Mouse (Mus musculus) heart, embryonic 11.5 days (tissue): ENCODE data around the gene Prss33. TPM values are rescaled to one million over a fixed set of nuclear protein-coding genes. Genes with fewer than 3 reads are reported as not detected.

Experiments
- ATAC-seq: fragments of 200-750 bp; cut with Nextera tagmentation; replicated peaks from 2 replicates; pipeline ENCODE4 v1.8.0; 2017; ENCODE audit warnings: moderate library complexity; ENCODE audit not compliant: insufficient number of reproducible peaks, low FRiP score, low TSS enrichment
- H3K27ac ChIP-seq: fragments of 300-500 bp; sonication (generic); 2 replicates; pipeline ENCODE4 v1.5.1; 2014; ENCODE audit warnings: mild to moderate bottlenecking, low read depth, low read length
- H3K27me3 ChIP-seq: fragments of 300-500 bp; sonication (generic); 2 replicates; pipeline ENCODE4 v1.6.1; 2014; ENCODE audit warnings: mild to moderate bottlenecking, low read length, mixed read lengths; ENCODE audit not compliant: control insufficient read depth, insufficient read depth
- H3K36me3 ChIP-seq: fragments of 300-500 bp; sonication (generic); 2 replicates; pipeline ENCODE4 v1.6.1; 2014; ENCODE audit warnings: mild to moderate bottlenecking, low read length, moderate library complexity, mixed read lengths; ENCODE audit not compliant: control insufficient read depth, insufficient read depth
- H3K4me1 ChIP-seq: fragments of 300-500 bp; sonication (generic); 2 replicates; pipeline ENCODE4 v1.6.1; 2014; ENCODE audit warnings: low read length; ENCODE audit not compliant: control insufficient read depth, insufficient read depth
- H3K4me2 ChIP-seq: fragments of 300-500 bp; sonication (generic); 2 replicates; pipeline ENCODE4 v1.6.1; 2014; ENCODE audit warnings: mild to moderate bottlenecking, moderate library complexity
- H3K4me3 ChIP-seq: fragments of 300-500 bp; sonication (generic); 2 replicates; pipeline ENCODE4 v1.5.1; 2014; ENCODE audit warnings: low read depth, low read length
- H3K9ac ChIP-seq: fragments of 300-500 bp; sonication (generic); 2 replicates; pipeline ENCODE4 v1.6.1; 2014; ENCODE audit warnings: mild to moderate bottlenecking, low read depth, low read length, moderate library complexity
- H3K9me3 ChIP-seq: fragments of 300-500 bp; sonication (generic); replicated peaks from 2 replicates; pipeline ENCODE4 v1.6.1; 2016; ENCODE audit warnings: low read length; ENCODE audit not compliant: control insufficient read depth
- WGBS: fragments of 180-500 bp; shearing (Covaris S2); extraction: QIAGEN DNeasy Blood & Tissue Kit; methylation state at CpG from one replicate; pipeline ENCODE4 v1.1.7; 2014; ENCODE audit not compliant: insufficient replicate concordance; 5-methylcytosine and 5-hydroxymethylcytosine counted together
- polyA plus RNA-seq: library from polyadenylated mRNA; unstranded; fragments of >200 nt; fragmentation: Nextera tagmentation; extraction: Ambion mirVana; gene quantifications from 2 replicates; pipeline ENCODE4 v1.2.1, GENCODE M21; 2014

Prss33 gene
- polyA plus RNA-seq, 1 experiment from 2014 or later = not detected

GRCm38 (mm10) chr17:23820731-23821130, 15.1 kb downstream of the Prss33 start:
- Histone ChIP-seq H3K9me3 (no peaks in the 10 kb centered on the region), H3K27me3 (no peaks in the 10 kb centered on the region), H3K4me2 (no peak overlapping the region), H3K4me3 (no peak overlapping the region), H3K4me1 (peaks cover 3% of the 10 kb centered on the region; the same call in 1 of the 2 replicates), H3K27ac (no peak overlapping the region), H3K9ac (no peak overlapping the region), H3K36me3 (peaks cover 87% of the 10 kb centered on the region)
- 95% methylated on average over 5 of the region's 5 CpGs for WGBS
- ATAC-seq = no peak

GRCm38 (mm10) chr17:23819235-23819634, 16.6 kb downstream of the Prss33 start:
- 0 out of 2 replicates have a peak, but pooled peaks cover 2% of the 10 kb centered on the region for H3K9me3 ChIP-seq
- 97% methylated on average over 25 of the region's 25 CpGs for WGBS
- peaks cover 89% of the 10 kb centered on the region for H3K36me3 ChIP-seq
- H3K9ac ChIP-seq = no peak overlapping the region
- H3K27me3 ChIP-seq = no peaks in the 10 kb centered on the region
- no peak overlapping the region for H3K27ac ChIP-seq
- peaks cover 3% of the 10 kb centered on the region; the same call in 1 of the 2 replicates for H3K4me1 ChIP-seq
- no peak overlapping the region for H3K4me2 ChIP-seq
- ATAC-seq = no peak
- H3K4me3 ChIP-seq = no peak overlapping the region

- Histone ChIP-seq H3K27ac (no peak overlapping the region), H3K9ac (no peak overlapping the region), H3K36me3 (peaks cover 93% of the 10 kb centered on the region), H3K4me1 (peaks cover 3% of the 10 kb centered on the region; the same call in 1 of the 2 replicates), H3K4me3 (no peak overlapping the region), H3K4me2 (no peak overlapping the region), H3K27me3 (no peaks in the 10 kb centered on the region), H3K9me3 (0 out of 2 replicates have a peak, but pooled peaks cover 2% of the 10 kb centered on the region)
- 92% methylated on average over 8 of the region's 8 CpGs for WGBS
- no peak for ATAC-seq
These were observed 17.3 kb downstream of the Prss33 start for GRCm38 (mm10) chr17:23818579-23818978.

- ATAC-seq = no peak
These were observed 20.2 kb downstream of the Prss33 start for GRCm38 (mm10) chr17:23815641-23816040.

GRCm38 (mm10) chr17:23807918-23808317, 27.9 kb downstream of the Prss33 start:
- Histone ChIP-seq H3K36me3 (peaks cover 44% of the 10 kb centered on the region), H3K9ac (no peak overlapping the region), H3K9me3 (no peaks in the 10 kb centered on the region), H3K27me3 (no peaks in the 10 kb centered on the region), H3K27ac (no peak overlapping the region), H3K4me1 (peaks cover 19% of the 10 kb centered on the region), H3K4me3 (no peak overlapping the region), H3K4me2 (no peak overlapping the region)
- no peak for ATAC-seq
- 98% methylated on average over 3 of the region's 3 CpGs for WGBS

More at GRCm38 (mm10) chr17:23815641-23816040, 20.2 kb downstream of the Prss33 start:
- Histone ChIP-seq H3K9me3 (0 out of 2 replicates have a peak, but pooled peaks cover 2% of the 10 kb centered on the region), H3K27me3 (no peaks in the 10 kb centered on the region), H3K4me2 (no peak overlapping the region), H3K4me3 (no peak overlapping the region), H3K36me3 (peaks cover 90% of the 10 kb centered on the region), H3K27ac (no peak overlapping the region), H3K9ac (no peak overlapping the region), H3K4me1 (no peaks in the 10 kb centered on the region)
- 98% methylated on average over 16 of the region's 16 CpGs for WGBS

GRCm38 (mm10) chr17:23806867-23807266, 29.0 kb downstream of the Prss33 start:
- H3K36me3 ChIP-seq = peaks cover 36% of the 10 kb centered on the region
- H3K4me3 ChIP-seq = no peak overlapping the region
- H3K27me3 ChIP-seq = no peaks in the 10 kb centered on the region
- no peaks in the 10 kb centered on the region for H3K9me3 ChIP-seq
- no peak for ATAC-seq
- no peak overlapping the region for H3K4me2 ChIP-seq
- no peak overlapping the region for H3K27ac ChIP-seq
- H3K4me1 ChIP-seq = peaks cover 19% of the 10 kb centered on the region
- no peak overlapping the region for H3K9ac ChIP-seq
- 84% methylated on average over 25 of the region's 25 CpGs for whole genome bisulfite sequencing

- no peak for ATAC-seq
- Histone ChIP-seq H3K4me2 (peak overlapping the region; percentile 88), H3K4me3 (peak overlapping the region; percentile 96), H3K27me3 (no peaks in the 10 kb centered on the region), H3K9ac (peak overlapping the region; percentile 98), H3K4me1 (peaks cover 19% of the 10 kb centered on the region), H3K9me3 (no peaks in the 10 kb centered on the region), H3K27ac (no peak overlapping the region), H3K36me3 (peaks cover 16% of the 10 kb centered on the region)
- WGBS = 3% methylated on average over 8 of the region's 8 CpGs
These were observed 31.3 kb downstream of the Prss33 start for GRCm38 (mm10) chr17:23804426-23805085.

- H3K4me2 ChIP-seq = peak overlapping the region; percentile 88
- WGBS = under 1% methylated on average over 43 of the region's 83 CpGs
- peak overlapping the region; percentile 97 for H3K27ac ChIP-seq
- no peaks in the 10 kb centered on the region for H3K9me3 ChIP-seq
- H3K4me1 ChIP-seq = peaks cover 19% of the 10 kb centered on the region
- no peaks in the 10 kb centered on the region for H3K27me3 ChIP-seq
- peak; percentile 78 for ATAC-seq
- H3K9ac ChIP-seq = peak overlapping the region; percentile 98
- peak overlapping the region; percentile 96 for H3K4me3 ChIP-seq
- H3K36me3 ChIP-seq = peaks cover 7% of the 10 kb centered on the region
These were observed 32.4 kb downstream of the Prss33 start for GRCm38 (mm10) chr17:23803366-23804041.
